Mouse (Mus musculus) bone marrow macrophage, adult 2 months (primary cell): ENCODE data around the gene Barhl2.

Source experiments
- CTCF ChIP-seq: IDR thresholded peaks from 2 replicates; pipeline ENCODE4 v1.5.1; 2012; ENCODE audit warnings: low read depth, mild to moderate bottlenecking, low read length, moderate library complexity
- POLR2A ChIP-seq: IDR thresholded peaks from 2 replicates; pipeline ENCODE4 v1.6.1; 2012; ENCODE audit warnings: mild to moderate bottlenecking, low read depth, low read length, borderline replicate concordance

DNA sequence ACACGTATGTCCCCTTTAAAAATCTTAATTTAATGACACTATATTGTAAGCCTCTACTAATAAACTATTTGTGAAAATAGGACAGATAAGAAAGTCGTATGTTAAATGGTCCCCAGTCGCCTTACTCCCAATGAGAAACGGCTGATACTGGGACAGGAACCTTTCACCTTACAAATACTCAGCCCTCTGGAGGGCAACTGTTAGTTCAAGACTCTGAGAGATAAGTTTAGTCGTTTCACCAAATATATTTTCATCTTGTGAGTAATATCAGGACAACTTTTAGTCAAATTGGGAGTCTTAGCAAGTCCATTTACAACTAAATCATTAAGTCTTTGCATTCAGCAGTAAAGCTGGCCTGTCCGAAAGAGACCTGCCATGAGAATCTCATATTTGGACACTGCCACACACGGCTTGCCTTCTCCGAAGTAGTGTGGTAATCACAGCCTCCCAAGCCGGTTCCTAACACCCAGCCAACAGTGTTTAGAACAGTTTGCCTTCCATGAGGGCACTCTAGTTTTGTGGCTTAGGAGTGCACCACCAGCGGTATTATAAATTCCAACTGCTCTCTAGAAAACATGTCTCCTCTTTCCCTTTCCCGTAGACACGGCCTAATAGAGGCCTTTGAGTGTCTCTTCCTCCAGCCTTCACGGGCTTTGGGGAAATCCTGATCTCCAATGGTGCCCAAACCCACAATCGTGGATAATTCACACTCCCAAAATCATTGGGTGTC is 10.7 kb downstream of the Barhl2 start:
- TF ChIP-seq CTCF (no peak), POLR2A (no peak)
